Mouse (Mus musculus): Measurements from ENCODE around the gene Gm49425. TPM values are rescaled to one million over a fixed set of nuclear protein-coding genes. Genes with fewer than 3 reads are reported as not detected.
"Not testable (repeated sequence)": the region's sequence is repeated elsewhere in the genome, so short reads cannot be mapped to it uniquely, and the experiment has no call there.

The Gm49425 gene
- 4.4 and 6.7 TPM in 2 replicates for polyA plus RNA-seq (2015; fragmentation: Nextera tagmentation; extraction: Ambion mirVana)

DNA sequence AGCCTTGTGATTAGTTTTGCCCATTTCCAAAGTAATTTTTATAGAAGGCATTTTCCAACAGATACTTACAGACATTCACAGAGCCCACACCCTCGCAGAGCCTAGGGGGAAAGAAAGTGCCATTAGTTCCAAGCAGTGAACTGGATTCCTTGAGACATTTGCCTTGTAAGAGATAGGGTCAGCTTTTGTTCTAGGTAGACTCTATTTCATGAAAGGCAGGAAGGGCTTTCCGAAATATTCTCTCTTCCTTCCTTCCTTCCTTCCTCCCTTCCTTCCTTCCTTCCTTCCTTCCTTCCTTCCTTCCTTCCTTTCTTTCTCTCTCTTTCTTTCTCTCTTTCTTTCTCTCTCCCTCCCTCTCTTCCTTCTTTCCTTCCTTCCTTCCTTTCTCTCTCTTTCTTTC lies at the start of gene Gm49425:
Gene Gm49425 (minus strand): TSS at position 101 of the 400 bp plus-strand sequence.
- not testable (repeated sequence) for H3K27ac ChIP-seq; H3K27me3 ChIP-seq; H3K4me3 ChIP-seq; H3K4me2 ChIP-seq; ATAC-seq (ENCODE audit: insufficient number of reproducible peaks, low FRiP score, low TSS enrichment, low read depth); H3K36me3 ChIP-seq; H3K4me1 ChIP-seq; H3K9me3 ChIP-seq; H3K9ac ChIP-seq
- WGBS: 72% methylated on average over 2 of the region's 2 CpGs

DNA sequence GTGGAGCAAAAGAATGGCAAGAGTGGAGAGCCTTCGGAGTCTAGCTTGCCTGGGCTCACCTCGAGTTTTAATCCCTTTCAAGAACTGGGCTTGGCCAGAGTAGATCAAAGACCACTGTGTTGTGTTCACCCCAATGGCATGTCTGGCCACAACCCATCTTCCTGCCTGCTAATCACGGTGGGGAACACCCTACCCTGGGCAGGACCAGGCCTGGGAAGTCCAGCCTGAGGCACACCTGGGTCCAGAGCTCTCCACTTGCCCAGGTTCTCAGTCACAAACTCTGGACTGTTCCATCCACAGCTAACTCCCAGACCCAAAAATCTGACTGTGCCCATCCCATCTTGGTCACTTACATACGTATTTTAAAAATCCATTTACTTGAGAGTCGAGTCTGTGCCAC lies 45.8 kb upstream of the Gm49425 start, which contains the start of gene Krt90:
Gene Krt90 (minus strand): TSS at position 101 of the 400 bp plus-strand sequence.
- H3K9ac ChIP-seq: no peak within 1 kb of the TSS
- H3K27me3 ChIP-seq: no peaks in the 10 kb centered on the region
- no peak within 1 kb of the TSS; the same call in 1 of the 2 replicates for H3K27ac ChIP-seq
- no peaks in the 10 kb centered on the region for H3K36me3 ChIP-seq
- H3K4me1 ChIP-seq: peaks cover 32% of the 10 kb centered on the region
- no peak within 1 kb of the TSS for H3K4me2 ChIP-seq
- H3K4me3 ChIP-seq: no peak within 1 kb of the TSS
- ATAC-seq (ENCODE audit: insufficient number of reproducible peaks, low FRiP score, low TSS enrichment, low read depth): no peak
- H3K9me3 ChIP-seq: no peaks in the 10 kb centered on the region
- WGBS: 64% methylated on average over 5 of the region's 5 CpGs

DNA sequence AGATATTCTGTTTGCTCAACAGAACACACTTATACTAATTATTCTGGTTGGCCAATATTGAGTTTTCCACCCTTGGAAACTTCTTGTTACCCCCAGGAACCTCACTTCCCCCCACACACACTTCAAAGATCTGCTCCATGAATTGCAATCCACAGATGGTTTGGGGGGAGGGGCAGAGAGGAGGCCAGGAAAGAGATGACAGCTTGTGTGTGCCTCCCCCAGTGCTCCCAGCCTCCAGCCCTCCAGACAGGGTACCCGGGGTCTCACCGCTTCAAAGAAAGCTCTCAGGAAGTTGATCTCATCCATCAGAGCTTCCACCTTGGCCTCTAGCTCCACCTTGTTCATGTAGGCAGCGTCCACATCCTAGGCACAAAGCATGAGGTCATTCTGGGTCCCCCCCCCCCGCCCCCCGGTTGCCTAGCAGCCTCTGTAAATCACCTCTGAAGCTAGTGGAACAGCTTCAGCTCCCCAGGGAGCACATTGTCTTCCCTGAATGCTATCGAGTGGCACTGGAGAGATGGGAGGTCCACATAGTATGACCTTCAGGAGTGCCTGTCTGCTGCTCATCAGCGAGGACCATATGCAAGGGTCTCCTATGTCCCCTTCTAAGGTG lies 41.1 kb upstream of the Gm49425 start:
- Histone ChIP-seq H3K9me3 (no peaks in the 10 kb centered on the region), H3K4me1 (peaks cover 5% of the 10 kb centered on the region), H3K36me3 (no peaks in the 10 kb centered on the region), H3K9ac (no peak overlapping the region), H3K27ac (no peak overlapping the region), H3K4me2 (no peak overlapping the region), H3K27me3 (no peaks in the 10 kb centered on the region; the same call in 1 of the 2 replicates), H3K4me3 (no peak overlapping the region)
- no peak for ATAC-seq (ENCODE audit: insufficient number of reproducible peaks, low FRiP score, low TSS enrichment, low read depth)
- 10% methylated on average over 7 of the region's 7 CpGs for WGBS

DNA sequence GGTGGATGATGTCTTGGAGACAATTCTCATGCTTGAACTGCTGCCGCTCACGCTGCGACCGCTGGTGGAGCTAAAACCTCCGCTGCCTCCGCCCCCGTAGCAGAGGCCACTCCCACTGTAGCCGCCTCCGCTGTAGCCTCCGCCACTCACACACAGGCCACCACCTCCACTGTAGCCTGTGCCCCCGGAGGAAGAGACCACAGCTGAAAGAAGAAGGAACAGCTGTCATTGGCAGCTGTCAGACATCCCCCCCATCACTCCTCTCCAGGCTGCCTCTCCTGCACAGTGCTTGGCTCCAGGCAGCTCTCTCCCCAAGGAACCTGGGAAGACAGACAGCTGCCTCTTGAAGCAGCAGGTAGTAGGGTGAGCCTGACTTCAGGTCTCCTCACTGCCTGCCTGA lies 36.1 kb upstream of the Gm49425 start:
- H3K4me1 ChIP-seq: peaks cover 16% of the 10 kb centered on the region
- 0% methylated on average over 11 of the region's 11 CpGs for WGBS
- no peaks in the 10 kb centered on the region for H3K36me3 ChIP-seq
- 0 out of 2 replicates have a peak overlapping the region, but pooled peaks have one; percentile 3 for H3K4me3 ChIP-seq
- ATAC-seq (ENCODE audit: insufficient number of reproducible peaks, low FRiP score, low TSS enrichment, low read depth): peak; percentile 71
- no peak overlapping the region for H3K9ac ChIP-seq
- H3K4me2 ChIP-seq: peak overlapping the region; percentile 11; the same call in 1 of the 2 replicates
- H3K27me3 ChIP-seq: peaks cover 5% of the 10 kb centered on the region
- H3K9me3 ChIP-seq: no peaks in the 10 kb centered on the region
- H3K27ac ChIP-seq: no peak overlapping the region

DNA sequence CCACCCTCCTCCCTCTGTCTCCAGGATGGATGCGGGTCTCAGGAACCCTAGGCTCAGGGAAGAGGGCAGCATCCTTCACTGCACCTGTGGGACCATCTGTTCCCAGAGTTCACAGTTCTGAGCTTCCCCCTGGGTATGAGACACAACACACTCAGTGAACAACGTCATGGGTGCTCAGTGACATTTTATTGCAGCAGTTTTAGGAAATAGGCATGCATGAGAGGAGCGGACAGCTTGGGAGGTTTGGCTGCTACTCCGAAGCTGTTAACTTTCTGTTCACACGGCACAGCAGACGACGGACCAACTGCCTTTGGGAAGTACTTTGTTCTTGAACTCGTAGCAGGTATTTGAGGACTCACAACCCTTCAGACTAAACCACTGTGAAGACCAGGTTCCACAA lies 35.1 kb upstream of the Gm49425 start:
- no peak overlapping the region for H3K27ac ChIP-seq

DNA sequence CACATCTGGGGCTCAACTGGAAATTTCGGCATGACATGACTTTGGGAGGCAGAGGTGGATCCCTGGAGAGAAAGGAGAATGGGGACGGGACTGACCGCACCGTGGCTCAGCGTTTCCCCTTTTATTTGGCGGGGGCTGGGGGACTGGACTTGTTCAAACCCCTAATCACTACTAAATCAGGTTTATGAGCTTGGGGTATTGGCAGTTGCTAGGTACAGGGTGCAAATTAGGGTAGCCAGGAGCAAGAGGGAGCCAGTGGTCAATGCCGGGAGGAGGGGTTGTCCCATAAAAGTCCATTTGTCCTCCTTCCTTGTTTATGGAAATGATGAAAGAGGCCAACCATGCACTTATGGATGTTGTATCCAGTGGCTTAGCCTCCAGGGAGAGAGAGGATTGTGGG lies 33.5 kb upstream of the Gm49425 start, which contains the start of gene Krt82:
Gene Krt82 (minus strand): TSS at position 101 of the 400 bp plus-strand sequence.
- no peaks in the 10 kb centered on the region for H3K36me3 ChIP-seq
- no peak within 1 kb of the TSS for H3K27ac ChIP-seq
- H3K4me2 ChIP-seq: no peak within 1 kb of the TSS
- ATAC-seq (ENCODE audit: insufficient number of reproducible peaks, low FRiP score, low TSS enrichment, low read depth): no peak
- H3K9me3 ChIP-seq: no peaks in the 10 kb centered on the region
- H3K4me1 ChIP-seq: peaks cover 12% of the 10 kb centered on the region
- H3K27me3 ChIP-seq: peaks cover 5% of the 10 kb centered on the region
- 70% methylated on average over 7 of the region's 7 CpGs for WGBS
- no peak within 1 kb of the TSS for H3K4me3 ChIP-seq
- H3K9ac ChIP-seq: no peak within 1 kb of the TSS

More for the DNA sequence above, 35.1 kb upstream of the Gm49425 start:
- Histone ChIP-seq H3K36me3 (no peaks in the 10 kb centered on the region), H3K9ac (no peak overlapping the region), H3K9me3 (no peaks in the 10 kb centered on the region), H3K4me1 (peaks cover 12% of the 10 kb centered on the region), H3K4me2 (no peak overlapping the region), H3K4me3 (no peak overlapping the region), H3K27me3 (peaks cover 5% of the 10 kb centered on the region)
- WGBS: 71% methylated on average over 8 of the region's 8 CpGs
- no peak for ATAC-seq (ENCODE audit: insufficient number of reproducible peaks, low FRiP score, low TSS enrichment, low read depth)

DNA sequence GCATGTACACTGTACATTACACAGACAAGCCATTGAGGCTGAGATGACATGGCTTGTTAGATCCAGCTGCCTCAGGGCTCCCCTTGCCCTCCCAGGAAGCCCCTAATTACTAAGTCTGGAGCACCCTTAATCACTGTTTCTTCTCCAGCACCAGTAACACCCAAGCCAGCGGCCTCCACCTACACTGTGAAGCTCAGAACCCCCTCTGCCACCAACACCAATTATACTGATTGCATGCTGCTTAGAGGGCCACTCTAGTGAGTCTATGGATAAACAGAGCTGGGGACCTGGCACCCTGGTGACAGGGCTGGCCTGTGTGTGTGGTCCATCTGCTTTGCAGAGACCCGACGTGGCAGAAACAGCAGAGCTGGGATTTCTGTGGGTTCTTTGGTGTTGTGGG lies 27.4 kb upstream of the Gm49425 start:
- no peak for ATAC-seq (ENCODE audit: insufficient number of reproducible peaks, low FRiP score, low TSS enrichment, low read depth)
- no peaks in the 10 kb centered on the region for H3K36me3 ChIP-seq
- H3K4me2 ChIP-seq: no peak overlapping the region
- no peak overlapping the region for H3K4me3 ChIP-seq
- peaks cover 7% of the 10 kb centered on the region; the same call in 1 of the 2 replicates for H3K4me1 ChIP-seq
- H3K9ac ChIP-seq: no peak overlapping the region
- no peaks in the 10 kb centered on the region for H3K27me3 ChIP-seq
- 34% methylated on average over 3 of the region's 3 CpGs for WGBS
- no peak overlapping the region for H3K27ac ChIP-seq
- no peaks in the 10 kb centered on the region for H3K9me3 ChIP-seq

DNA sequence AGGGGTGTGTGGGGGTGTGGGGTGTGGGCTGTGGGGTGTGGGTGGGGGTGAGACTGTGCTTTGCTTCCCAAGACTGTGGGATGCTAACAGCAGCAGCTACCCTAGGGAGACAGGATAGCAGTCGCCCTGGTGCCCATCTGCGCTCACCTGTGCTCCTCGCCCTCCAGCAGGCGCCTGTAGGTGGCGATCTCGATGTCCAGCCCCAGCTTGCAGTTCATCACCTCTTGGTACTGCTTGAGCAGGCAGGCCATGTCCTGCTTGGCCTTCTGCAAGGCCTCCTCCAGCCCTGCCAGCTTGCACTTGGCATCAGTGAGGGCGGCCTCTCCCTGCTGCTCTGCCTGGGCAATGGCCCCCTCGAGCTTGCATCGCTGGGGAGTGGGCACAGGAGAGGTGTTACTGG lies 25.5 kb upstream of the Gm49425 start:
- H3K9me3 ChIP-seq: no peaks in the 10 kb centered on the region
- no peaks in the 10 kb centered on the region for H3K36me3 ChIP-seq
- no peak for ATAC-seq (ENCODE audit: insufficient number of reproducible peaks, low FRiP score, low TSS enrichment, low read depth)
- H3K27me3 ChIP-seq: no peaks in the 10 kb centered on the region
- 68% methylated on average over 9 of the region's 9 CpGs for WGBS
- H3K27ac ChIP-seq: no peak overlapping the region
- H3K4me2 ChIP-seq: no peak overlapping the region
- peaks cover 11% of the 10 kb centered on the region for H3K4me1 ChIP-seq
- no peak overlapping the region for H3K9ac ChIP-seq
- H3K4me3 ChIP-seq: no peak overlapping the region

DNA sequence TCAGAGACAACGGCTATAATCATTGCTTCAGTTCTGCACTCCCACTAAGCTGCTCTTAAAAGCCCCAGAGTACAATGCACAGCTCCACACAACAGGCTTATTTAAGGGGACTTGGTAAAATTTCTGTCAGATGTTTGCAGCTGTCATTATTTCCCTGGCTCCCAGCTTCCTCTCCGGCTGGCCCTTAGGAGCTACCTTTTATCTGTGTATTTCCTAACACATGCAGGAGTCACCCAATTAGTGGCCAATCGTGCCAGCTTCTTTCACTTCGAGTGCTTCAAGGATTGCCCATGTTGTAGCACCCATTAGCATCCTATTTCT lies 21.5 kb upstream of the Gm49425 start:
- H3K27me3 ChIP-seq: no peaks in the 10 kb centered on the region
- peaks cover 20% of the 10 kb centered on the region for H3K4me1 ChIP-seq
- H3K4me3 ChIP-seq: no peak overlapping the region
- H3K27ac ChIP-seq: no peak overlapping the region
- ATAC-seq (ENCODE audit: insufficient number of reproducible peaks, low FRiP score, low TSS enrichment, low read depth): no peak
- H3K9ac ChIP-seq: no peak overlapping the region
- H3K9me3 ChIP-seq: no peaks in the 10 kb centered on the region
- H3K4me2 ChIP-seq: no peak overlapping the region
- no peaks in the 10 kb centered on the region for H3K36me3 ChIP-seq
- 35% methylated on average over 4 of the region's 4 CpGs for WGBS

DNA sequence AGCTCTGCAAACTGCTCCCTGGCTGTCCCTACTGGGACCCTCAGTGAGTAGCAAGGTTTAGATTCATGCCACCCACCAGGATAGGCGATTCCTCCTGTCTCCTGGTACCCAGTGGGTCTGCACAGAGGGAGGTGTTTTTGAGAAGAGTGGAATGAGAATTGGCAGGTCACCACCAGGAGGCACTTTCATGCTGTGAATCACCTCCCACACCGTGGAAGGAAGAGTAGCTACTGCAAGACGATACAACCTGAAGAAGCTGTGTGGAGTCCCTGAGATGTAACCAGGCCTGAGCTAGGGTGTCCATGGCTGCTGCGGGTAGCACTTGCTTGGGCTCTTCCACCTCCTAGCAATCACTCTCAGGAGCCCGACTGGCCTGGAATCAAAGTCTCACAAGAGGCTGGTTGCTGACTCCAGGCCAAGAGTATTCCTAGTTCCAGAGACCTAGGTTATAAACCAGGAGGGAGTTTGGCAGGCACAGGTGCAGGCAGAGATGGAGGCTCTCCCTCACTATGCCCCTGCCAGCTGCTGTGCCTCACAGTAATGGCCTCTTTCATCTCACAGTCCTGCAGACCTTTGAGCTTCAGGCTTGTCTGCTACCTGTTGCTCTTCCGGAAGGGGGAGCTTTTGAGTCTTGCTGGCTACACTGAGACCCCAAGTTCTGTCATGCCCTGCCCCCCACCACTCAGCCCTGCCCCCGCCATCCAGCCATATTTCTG lies 21.0 kb upstream of the Gm49425 start:
- no peaks in the 10 kb centered on the region for H3K27me3 ChIP-seq
- no peak overlapping the region for H3K9ac ChIP-seq
- peak; percentile 40; the same call in 1 of the 2 replicates for ATAC-seq (ENCODE audit: insufficient number of reproducible peaks, low FRiP score, low TSS enrichment, low read depth)
- 31% methylated on average over 7 of the region's 7 CpGs for WGBS
- H3K4me1 ChIP-seq: peaks cover 20% of the 10 kb centered on the region
- H3K27ac ChIP-seq: no peak overlapping the region
- H3K36me3 ChIP-seq: no peaks in the 10 kb centered on the region
- H3K4me2 ChIP-seq: no peak overlapping the region
- H3K4me3 ChIP-seq: no peak overlapping the region
- no peaks in the 10 kb centered on the region for H3K9me3 ChIP-seq

DNA sequence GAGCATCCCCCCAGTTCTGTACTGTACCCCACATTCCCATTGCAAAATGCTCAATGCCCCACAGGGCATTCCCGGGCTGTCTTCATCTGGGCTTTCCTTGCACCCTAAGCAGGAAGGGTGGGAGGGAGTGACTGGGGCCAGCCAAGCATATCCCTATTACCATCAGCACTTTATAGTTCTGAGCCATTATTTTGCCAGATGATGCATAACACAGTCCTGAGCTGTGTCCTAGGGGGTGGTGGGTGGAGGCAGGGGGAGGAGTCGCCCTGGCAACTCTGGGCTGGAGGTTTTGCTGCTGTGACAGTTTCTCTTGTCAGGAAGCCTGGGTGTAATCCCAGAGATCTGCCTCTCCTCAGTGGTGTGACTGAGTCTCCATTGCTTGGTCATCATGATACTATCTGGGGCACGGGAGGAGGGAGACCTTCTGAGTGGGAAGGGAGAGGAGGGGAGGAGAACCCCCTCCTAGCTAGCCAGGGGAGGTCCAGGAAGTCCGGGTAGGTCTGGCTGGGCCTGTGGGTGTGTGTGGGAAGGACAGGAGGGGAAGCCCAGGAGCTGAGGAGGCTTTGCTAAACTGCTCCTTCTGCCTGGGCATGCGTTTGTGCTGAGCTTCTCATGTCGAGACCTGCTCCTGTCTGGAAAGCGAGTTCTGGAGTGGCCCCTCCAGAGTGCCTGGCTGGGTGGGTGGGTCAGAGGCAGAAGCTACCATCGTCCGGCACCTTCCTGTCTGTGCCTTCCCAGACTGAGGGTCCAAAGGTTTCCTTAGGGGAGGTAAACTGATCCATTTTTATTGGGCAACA lies 19.2 kb upstream of the Gm49425 start:
- Histone ChIP-seq H3K27ac (peak overlapping the region; percentile 54), H3K9ac (no peak overlapping the region), H3K4me2 (no peak overlapping the region), H3K4me3 (no peak overlapping the region), H3K36me3 (no peaks in the 10 kb centered on the region), H3K4me1 (peaks cover 16% of the 10 kb centered on the region), H3K9me3 (no peaks in the 10 kb centered on the region), H3K27me3 (no peaks in the 10 kb centered on the region)
- no peak for ATAC-seq (ENCODE audit: insufficient number of reproducible peaks, low FRiP score, low TSS enrichment, low read depth)
- WGBS: 39% methylated on average over 9 of the region's 9 CpGs

DNA sequence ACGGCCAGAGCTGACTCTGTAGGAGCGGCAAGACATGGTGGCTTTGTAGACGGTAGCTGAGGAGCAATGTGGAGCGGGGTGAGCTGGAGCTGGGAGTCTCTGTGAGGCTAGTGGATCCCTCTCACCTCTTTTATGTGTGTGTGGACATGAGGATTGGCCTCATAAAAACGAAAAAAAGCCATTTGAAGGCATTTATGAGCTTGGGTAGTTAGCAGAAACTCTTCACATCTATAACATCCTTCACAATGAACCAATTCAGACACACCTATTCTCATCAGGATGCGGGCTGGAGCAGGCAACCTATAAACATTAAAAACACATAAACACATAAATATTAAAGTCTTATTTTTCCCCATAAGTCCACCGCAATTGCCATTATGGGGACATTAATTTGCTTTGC lies 15.7 kb upstream of the Gm49425 start, which contains the start of gene Krt84:
Gene Krt84 (minus strand): TSS at position 101 of the 400 bp plus-strand sequence.
- H3K9me3 ChIP-seq: no peaks in the 10 kb centered on the region
- ATAC-seq (ENCODE audit: insufficient number of reproducible peaks, low FRiP score, low TSS enrichment, low read depth): no peak
- 58% methylated on average over 7 of the region's 7 CpGs for WGBS

More for the DNA sequence above, 15.7 kb upstream of the Gm49425 start, which contains the start of gene Krt84:
- Histone ChIP-seq H3K9ac (no peak within 1 kb of the TSS), H3K4me2 (no peak within 1 kb of the TSS), H3K27me3 (peaks cover 15% of the 10 kb centered on the region; the same call in 1 of the 2 replicates), H3K36me3 (no peaks in the 10 kb centered on the region), H3K27ac (no peak within 1 kb of the TSS), H3K4me3 (no peak within 1 kb of the TSS), H3K4me1 (peaks cover 8% of the 10 kb centered on the region)

Data from limb, embryonic 15.5 days (tissue).